Mouse (Mus musculus) gastrocnemius, postnatal 4 days (tissue): Measurements from ENCODE around the gene Noxa1. TPM values are rescaled to one million over a fixed set of nuclear protein-coding genes. Genes with fewer than 3 reads are reported as not detected.

Experiments
- DNase-seq, 2 experiments: peaks; one replicate each; pipeline ENCODE4 v3.0.0; 2021 to 2022; ENCODE audit warnings: low spot score in 2 of 2, mixed read lengths in 2 of 2
- microRNA-seq: library from miRNA; unstranded; fragments of <30 nt; microRNA quantifications from one replicate; pipeline ENCODE4 v1.2.0, GENCODE M21; 2021
- total RNA-seq, 2 experiments: library from RNA; stranded (reverse); gene quantifications; 2 replicates each; pipeline ENCODE4 v1.2.3; 2021

The Noxa1 gene
- total RNA-seq, 2 experiments from 2014 or later, result not detected

DNA sequence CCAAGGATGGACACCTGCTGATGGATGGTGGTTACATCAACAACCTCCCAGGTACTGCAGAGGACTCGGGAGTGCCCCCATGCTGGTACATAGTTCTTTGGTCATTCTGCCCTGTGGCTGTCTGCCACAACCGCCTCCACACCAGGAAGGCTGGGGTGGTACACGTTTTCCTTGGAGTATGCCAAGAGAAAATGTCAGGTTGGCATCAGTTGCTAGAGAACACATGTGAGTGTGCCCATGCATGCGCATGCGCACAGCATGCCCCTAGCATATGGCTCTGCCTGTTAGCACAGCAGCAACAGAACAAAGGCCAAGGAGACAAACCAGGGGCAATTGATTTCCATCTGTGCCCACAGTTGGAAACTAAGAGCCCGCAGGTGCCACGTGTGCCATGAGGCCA lies 44.0 kb downstream of the Noxa1 start:
- DNase-seq, result no peak

DNA sequence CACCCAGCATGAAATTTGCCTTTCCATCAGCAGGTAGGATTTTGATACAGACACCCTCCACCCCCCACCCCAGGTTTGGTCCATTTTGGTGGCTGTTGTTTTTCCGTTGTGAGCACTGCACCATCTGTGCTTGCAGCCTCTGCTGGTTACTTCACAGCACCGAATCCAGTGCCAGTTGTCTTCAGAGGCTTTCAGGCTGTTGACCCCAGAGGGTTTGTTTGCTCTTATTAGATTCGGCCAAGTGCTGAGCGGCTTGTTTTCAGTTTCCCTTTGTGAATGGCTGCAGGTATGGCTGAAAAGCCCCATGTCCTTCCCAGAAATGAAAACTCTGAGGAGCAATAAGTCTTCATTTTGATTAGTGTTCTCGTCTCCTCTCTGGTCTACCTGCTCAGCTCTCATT lies 54.9 kb downstream of the Noxa1 start:
- DNase-seq, result no peak

Small RNA genes lying within 50 kb of the gene (microRNA-seq; reads per million reads assigned to microRNA genes)
- gene Gm24328 (not detected), gene Mir7664 (not detected)

Other genes with a start within 250 kb of the Noxa1 start
- 10 to 100 TPM; 65.2 to 72.5 TPM for gene Ehmt1, start 175.5 kb downstream of the Noxa1 start, total RNA-seq
- 10 to 100 TPM; 15.0 to 17.5 TPM for gene Arrdc1, start 159.9 kb downstream of the Noxa1 start, total RNA-seq
- gene Zmynd19, start 145.4 kb downstream of the Noxa1 start, total RNA-seq, result 10 to 100 TPM; 23.9 to 25.9 TPM
- 10 to 100 TPM in 1 of 2 experiments, 1 to 10 TPM in 1; 8.3 to 10.6 TPM for gene Dph7, start 132.7 kb downstream of the Noxa1 start, total RNA-seq
- gene Mrpl41, start 120.1 kb downstream of the Noxa1 start, total RNA-seq, result 10 to 100 TPM; 56.1 to 59.4 TPM
- gene Pnpla7, start 119.1 kb downstream of the Noxa1 start, total RNA-seq, result 10 to 100 TPM; 17.3 to 23.2 TPM
- 10 to 100 TPM; 43.1 to 47.7 TPM for gene Nsmf, start 40.8 kb downstream of the Noxa1 start, total RNA-seq
- not detected for gene Entpd8, start 14.8 kb downstream of the Noxa1 start, total RNA-seq
- 10 to 100 TPM; 20.8 to 22.5 TPM for gene Nrarp, start 85.6 kb upstream of the Noxa1 start, total RNA-seq
- 1 to 10 TPM; 2.7 to 2.9 TPM for gene Tor4a, start 101.7 kb upstream of the Noxa1 start, total RNA-seq
- 10 to 100 TPM; 43.4 to 47.7 TPM for gene Nelfb, start 116.3 kb upstream of the Noxa1 start, total RNA-seq
- gene Stpg3, start 119.5 kb upstream of the Noxa1 start, total RNA-seq, result not detected
- gene Fam166a, start 123.6 kb upstream of the Noxa1 start, total RNA-seq, result under 1 TPM in 1 of 2 experiments, not detected in 1; 0.25 TPM
- 100 to 1,000 TPM; 360 to 390 TPM for gene Tubb4b, start 129.6 kb upstream of the Noxa1 start, total RNA-seq
- not detected for gene Slc34a3, start 139.2 kb upstream of the Noxa1 start, total RNA-seq
- not detected for gene Rnf224, start 141.6 kb upstream of the Noxa1 start, total RNA-seq
- gene Rnf208, start 147.1 kb upstream of the Noxa1 start, total RNA-seq, result 1 to 10 TPM; 1.4 to 2.0 TPM
- gene Cysrt1, start 147.3 kb upstream of the Noxa1 start, total RNA-seq, result not detected
- 1 to 10 TPM; 1.3 to 1.5 TPM for gene AL732309.1, start 151.7 kb upstream of the Noxa1 start, total RNA-seq
- 10 to 100 TPM; 18.8 to 19.7 TPM for gene Tmem203, start 160.3 kb upstream of the Noxa1 start, total RNA-seq
- 1 to 10 TPM; 4.8 to 6.3 TPM for gene Tprn, start 167.5 kb upstream of the Noxa1 start, total RNA-seq
- gene Ssna1, start 177.3 kb upstream of the Noxa1 start, total RNA-seq, result 10 to 100 TPM; 55.9 to 58.1 TPM
- gene Anapc2, start 177.3 kb upstream of the Noxa1 start, total RNA-seq, result 10 to 100 TPM; 64.9 to 69.0 TPM
- not detected for gene Tmem210, start 193.0 kb upstream of the Noxa1 start, total RNA-seq
- gene Lrrc26, start 194.8 kb upstream of the Noxa1 start, total RNA-seq, result not detected
- gene Grin1, start 224.0 kb upstream of the Noxa1 start, total RNA-seq, result under 1 TPM; 0.17 to 0.26 TPM
- 10 to 100 TPM; 36.5 to 40.2 TPM for gene Man1b1, start 237.2 kb upstream of the Noxa1 start, total RNA-seq